Mouse (Mus musculus) urinary bladder, postnatal 14 days (tissue): Measurements from ENCODE around the gene Frat1.

Experiments used
- DNase-seq: peaks from one replicate; pipeline ENCODE4 v3.0.0; 2021; ENCODE audit warnings: low spot score

Frat1 gene

GRCm38 (mm10) chr19:41816915-41817314, 12.9 kb upstream of the Frat1 start:
- no peak for DNase-seq

GRCm38 (mm10) chr19:41817325-41817724, 12.4 kb upstream of the Frat1 start:
- DNase-seq = no peak

GRCm38 (mm10) chr19:41818749-41819148, 11.0 kb upstream of the Frat1 start:
- no peak for DNase-seq

GRCm38 (mm10) chr19:41821436-41821835, 8.3 kb upstream of the Frat1 start:
- no peak for DNase-seq

GRCm38 (mm10) chr19:41822589-41822988, 7.2 kb upstream of the Frat1 start:
- no peak for DNase-seq

- DNase-seq = no peak
These were observed 4.8 kb upstream of the Frat1 start for GRCm38 (mm10) chr19:41824950-41825349.

- DNase-seq = no peak
These were observed 3.2 kb upstream of the Frat1 start for GRCm38 (mm10) chr19:41826529-41826928.

- no peak for DNase-seq
These were observed 829 bp upstream of the Frat1 start for GRCm38 (mm10) chr19:41828941-41829340.

GRCm38 (mm10) chr19:41830106-41831031, 599 bp downstream of the Frat1 start:
- DNase-seq = peak; percentile 73

- peak; percentile 41 for DNase-seq
These were observed 1.4 kb downstream of the Frat1 start for GRCm38 (mm10) chr19:41831101-41831570.

- DNase-seq = no peak
These were observed 2.1 kb downstream of the Frat1 start for GRCm38 (mm10) chr19:41831718-41832391.

- DNase-seq = no peak
These were observed 2.9 kb downstream of the Frat1 start for GRCm38 (mm10) chr19:41832501-41833201.

GRCm38 (mm10) chr19:41835407-41835806, 5.6 kb downstream of the Frat1 start:
- no peak for DNase-seq

- peak; percentile 29 for DNase-seq
These were observed 6.0 kb downstream of the Frat1 start for GRCm38 (mm10) chr19:41835816-41836215.

- no peak for DNase-seq
These were observed 6.9 kb downstream of the Frat1 start for GRCm38 (mm10) chr19:41836719-41837118.

- DNase-seq = no peak
These were observed 7.6 kb downstream of the Frat1 start for GRCm38 (mm10) chr19:41837194-41837916.

- DNase-seq = peak; percentile 73
These were observed 8.1 kb downstream of the Frat1 start for GRCm38 (mm10) chr19:41837917-41838261.

- DNase-seq = no peak
These were observed 9.0 kb downstream of the Frat1 start for GRCm38 (mm10) chr19:41838808-41839207.

- no peak for DNase-seq
These were observed 9.9 kb downstream of the Frat1 start for GRCm38 (mm10) chr19:41839685-41840084.

GRCm38 (mm10) chr19:41841105-41841750, 11.5 kb downstream of the Frat1 start:
- DNase-seq = no peak

- DNase-seq = no peak
These were observed 12.4 kb downstream of the Frat1 start for GRCm38 (mm10) chr19:41842196-41842595.
